Mouse (Mus musculus): ENCODE data around the gene Tmem206.

DNA sequence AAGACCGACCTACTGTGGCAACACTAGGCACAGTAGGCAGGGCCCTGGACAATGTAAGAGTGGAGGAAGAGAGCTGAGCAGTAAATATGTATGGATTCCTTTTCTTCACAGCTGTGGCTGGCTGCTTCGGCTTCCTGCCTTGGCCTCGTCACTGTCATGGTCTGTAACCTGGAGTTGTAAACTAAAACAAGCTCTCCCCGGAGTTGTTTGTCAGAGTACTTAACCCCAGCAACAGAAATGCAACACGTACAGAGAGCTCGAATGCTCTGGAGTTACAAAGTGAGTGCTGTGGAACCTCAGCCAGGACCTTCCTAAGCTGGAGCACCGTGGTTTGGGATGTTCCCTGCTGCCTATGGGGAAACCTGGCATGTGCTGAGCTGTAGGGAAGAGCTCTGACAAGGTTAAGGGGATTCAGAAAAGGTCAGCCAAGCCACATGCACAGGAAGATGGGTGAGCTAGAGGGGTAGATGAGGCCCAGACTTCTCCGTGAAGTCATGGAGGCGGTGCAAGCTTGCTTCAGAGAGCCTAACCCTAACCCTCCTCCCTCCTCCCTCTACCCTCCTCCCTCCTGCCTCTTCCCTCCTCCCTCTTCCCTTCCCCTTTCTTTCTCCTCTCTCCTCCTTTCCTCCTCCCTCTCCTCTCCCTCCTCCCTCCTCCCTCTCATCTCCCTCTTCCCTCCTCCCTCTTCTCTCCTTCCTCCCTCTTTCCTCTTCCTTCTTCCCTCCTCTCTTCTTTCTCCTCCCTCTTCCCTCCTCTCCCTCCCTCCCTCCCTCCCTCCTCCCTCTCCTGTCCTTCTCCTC is 31.5 kb upstream of the Tmem206 start:
- TF ChIP-seq ZNF384 (IDR thresholded peaks at IDR 0.05; ENCODE audit: low read depth, low read length) (no peak), HCFC1 (IDR thresholded peaks at IDR 0.05; ENCODE audit: borderline replicate concordance, insufficient read depth, low read length) (no peak), MAFK (IDR thresholded peaks at IDR 0.05; ENCODE audit: insufficient read depth, low read depth, low read length) (no peak), ZC3H11A (IDR thresholded peaks at IDR 0.05; ENCODE audit: borderline replicate concordance, low read depth, low read length) (no peak), CHD2 (IDR thresholded peaks at IDR 0.05; ENCODE audit: low read depth, low read length) (no peak)
